Mouse (Mus musculus) left cerebral cortex, postnatal 10 days (tissue): ENCODE results near the gene Dohh. TPM values are rescaled to one million over a fixed set of nuclear protein-coding genes. Genes with fewer than 3 reads are reported as not detected.

ENCODE experiments used
- DNase-seq, 2 experiments: peaks; one replicate each; pipeline ENCODE4 v3.0.0; 2021 to 2022; ENCODE audit warnings: low spot score in 2 of 2, mixed read lengths in 1 of 2; ENCODE audit errors: extremely low spot score in 1 of 2
- intact Hi-C: fragments of 180-260 bp; cut with DNase I; formaldehyde crosslinking; loops from one replicate; pipeline ENCODE4 v1.15.1; 2025
- microRNA-seq: library from miRNA; unstranded; fragments of <30 nt; microRNA quantifications from one replicate; pipeline ENCODE4 v1.2.0, GENCODE M21; 2022
- total RNA-seq, 2 experiments: library from RNA; stranded (reverse); gene quantifications; 2 replicates each; pipeline ENCODE4 v1.2.3; 2021

Gene Dohh
- total RNA-seq, 2 experiments from 2014 or later, result 79.3 to 83.5 TPM

GRCm38 (mm10) chr10:81433541-81434289, 49.5 kb downstream of the Dohh start:
- DNase-seq, result peak in 1 of 2 experiments; percentile 57

GRCm38 (mm10) chr10:81434361-81435263, 50.4 kb downstream of the Dohh start:
- intact Hi-C loops, result no loop called here
- peak in 1 of 2 experiments; percentile 43 for DNase-seq

More at GRCm38 (mm10) chr10:81433541-81434289, 49.5 kb downstream of the Dohh start:
- intact Hi-C loops, result no loop called here

GRCm38 (mm10) chr10:81435436-81435835, 51.2 kb downstream of the Dohh start:
- peak; percentile 80 to 81 for DNase-seq
- intact Hi-C loops, result no loop called here

Small RNA genes within 50 kb of the gene (microRNA-seq; reads per million reads assigned to microRNA genes)
- gene Mir1191b (not detected), gene Mir6913 (4.0 reads per million, percentile 11 among the genes with 10 or more reads in this experiment)

Other genes with a start within 250 kb of the Dohh start
- 10 to 100 TPM; 38.7 to 42.6 TPM for gene Zbtb7a, start 249.2 kb upstream of the Dohh start, total RNA-seq
- 10 to 100 TPM; 24.3 to 25.8 TPM for gene Pias4, start 216.5 kb upstream of the Dohh start, total RNA-seq
- 1,000 to 10,000 TPM; 1,077 to 1,083 TPM for gene Eef2, start 207.8 kb upstream of the Dohh start, total RNA-seq
- 10 to 100 TPM; 64.1 to 72.7 TPM for gene Dapk3, start 201.4 kb upstream of the Dohh start, total RNA-seq
- not detected for gene 4930442H23Rik, start 200.6 kb upstream of the Dohh start, total RNA-seq
- not detected for gene Nmrk2, start 182.4 kb upstream of the Dohh start, total RNA-seq
- 100 to 1,000 TPM; 209 to 222 TPM for gene Atcay, start 153.6 kb upstream of the Dohh start, total RNA-seq
- 10 to 100 TPM; 62.2 to 63.5 TPM for gene Zfr2, start 151.3 kb upstream of the Dohh start, total RNA-seq
- gene Matk, start 131.5 kb upstream of the Dohh start, total RNA-seq, result 100 to 1,000 TPM; 223 to 225 TPM
- 10 to 100 TPM; 47.8 to 52.7 TPM for gene Mrpl54, start 117.5 kb upstream of the Dohh start, total RNA-seq
- 10 to 100 TPM; 23.7 to 32.6 TPM for gene Apba3, start 117.5 kb upstream of the Dohh start, total RNA-seq
- gene Tjp3, start 92.8 kb upstream of the Dohh start, total RNA-seq, result under 1 TPM; 0.39 to 0.49 TPM
- gene Pip5k1c, start 91.5 kb upstream of the Dohh start, total RNA-seq, result 100 to 1,000 TPM; 336 to 340 TPM
- 10 to 100 TPM; 26.4 to 26.7 TPM for gene Cactin, start 63.3 kb upstream of the Dohh start, total RNA-seq
- gene Tbxa2r, start 55.7 kb upstream of the Dohh start, total RNA-seq, result 1 to 10 TPM; 1.1 to 2.1 TPM
- gene Gipc3, start 41.2 kb upstream of the Dohh start, total RNA-seq, result under 1 TPM; 0.39 to 0.49 TPM
- 10 to 100 TPM; 18.3 to 20.3 TPM for gene Hmg20b, start 33.9 kb upstream of the Dohh start, total RNA-seq
- 10 to 100 TPM; 32.8 to 35.9 TPM for gene Mfsd12, start 26.9 kb upstream of the Dohh start, total RNA-seq
- gene 4930404N11Rik, start 18.6 kb upstream of the Dohh start, total RNA-seq, result 1 to 10 TPM; 1.2 to 1.7 TPM
- 10 to 100 TPM; 85.7 to 94.7 TPM for gene Fzr1, start 5.9 kb upstream of the Dohh start, total RNA-seq
- gene Gm48551, start within 50 bp of the Dohh start, total RNA-seq, result 1 to 10 TPM; 3.4 to 5.0 TPM
- gene Gm48552, start 4.6 kb downstream of the Dohh start, total RNA-seq, result 1 to 10 TPM; 2.5 to 3.5 TPM
- 1 to 10 TPM; 2.0 to 2.2 TPM for gene Smim24, start 8.6 kb downstream of the Dohh start, total RNA-seq
- 10 to 100 TPM; 40.7 to 44.6 TPM for gene Nfic, start 71.2 kb downstream of the Dohh start, total RNA-seq
- gene Celf5, start 98.3 kb downstream of the Dohh start, total RNA-seq, result 100 to 1,000 TPM; 287 to 297 TPM
- gene Ncln, start 112.0 kb downstream of the Dohh start, total RNA-seq, result 100 to 1,000 TPM in 1 of 2 experiments, 10 to 100 TPM in 1; 94.8 to 102 TPM
- gene S1pr4, start 115.7 kb downstream of the Dohh start, total RNA-seq, result under 1 TPM; 0.18 to 0.28 TPM
- gene Gna15, start 139.8 kb downstream of the Dohh start, total RNA-seq, result 1 to 10 TPM; 2.3 to 2.9 TPM
- gene Gna11, start 160.8 kb downstream of the Dohh start, total RNA-seq, result 100 to 1,000 TPM; 111 to 118 TPM
- 100 to 1,000 TPM; 542 to 558 TPM for gene Aes, start 175.1 kb downstream of the Dohh start, total RNA-seq
- 10 to 100 TPM; 20.9 to 22.4 TPM for gene Tle2, start 190.1 kb downstream of the Dohh start, total RNA-seq
- gene Tle6, start 216.6 kb downstream of the Dohh start, total RNA-seq, result 1 to 10 TPM in 1 of 2 experiments, under 1 TPM in 1; 0.93 to 3.0 TPM
- 1 to 10 TPM; 1.9 to 2.2 TPM for gene BC025920, start 221.8 kb downstream of the Dohh start, total RNA-seq
- 10 to 100 TPM; 28.0 to 29.3 TPM for gene Sirt6, start 243.4 kb downstream of the Dohh start, total RNA-seq
- 10 to 100 TPM; 34.1 to 35.1 TPM for gene Ankrd24, start 244.1 kb downstream of the Dohh start, total RNA-seq